Mouse (Mus musculus): Measurements from ENCODE around the gene Sstr4. TPM values are rescaled to one million over a fixed set of nuclear protein-coding genes. Genes with fewer than 3 reads are reported as not detected.

Sstr4 gene
- polyA plus RNA-seq, 1 experiment from 2014 or later, result 2.5 TPM

DNA sequence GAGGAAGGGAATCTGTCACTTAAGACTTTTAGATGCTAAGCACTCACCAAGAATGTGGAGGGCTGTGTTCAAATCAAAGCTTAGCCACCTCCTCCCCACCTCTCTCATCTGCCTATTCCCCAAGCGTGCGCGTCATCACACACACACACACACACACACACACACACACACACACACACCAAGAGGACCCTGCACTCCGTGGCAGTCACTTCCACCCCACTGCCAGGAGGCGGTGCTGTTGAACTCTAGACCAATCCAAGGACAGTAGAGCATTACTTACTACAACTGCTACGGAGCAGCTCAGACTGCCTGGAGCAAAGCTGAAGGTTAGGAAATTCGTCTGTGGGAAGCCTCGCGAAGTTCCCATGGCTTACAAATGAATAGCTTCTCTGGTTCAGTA, 14.0 kb downstream of the Sstr4 start:
- Histone ChIP-seq H3K36me3 (replicated peaks; ENCODE audit: control insufficient read depth, insufficient read depth, low read depth, low read length) (no peaks in the 10 kb centered on the region), H3K9me3 (replicated peaks; ENCODE audit: control insufficient read depth, low read length) (no peaks in the 10 kb centered on the region), H3K4me2 (ENCODE audit: low read depth, low read length) (no peak overlapping the region), H3K4me3 (ENCODE audit: low read depth, low read length) (no peak overlapping the region), H3K4me1 (ENCODE audit: control insufficient read depth, insufficient read depth, low read length) (peaks cover 7% of the 10 kb centered on the region; the same call in 1 of the 2 replicates), H3K27ac (replicated peaks; ENCODE audit: low read depth, low read length) (no peak overlapping the region), H3K27me3 (ENCODE audit: control insufficient read depth, insufficient read depth, low read length) (peaks cover 14% of the 10 kb centered on the region), H3K9ac (replicated peaks; ENCODE audit: low read length) (no peak overlapping the region)
- peak; percentile 80 for ATAC-seq (replicated peaks; ENCODE audit: insufficient number of reproducible peaks, low FRiP score, low TSS enrichment, low read depth)
- 18% methylated on average over 9 of the region's 9 CpGs for WGBS
- peak; percentile 75 for DNase-seq (ENCODE audit: low spot score)

DNA sequence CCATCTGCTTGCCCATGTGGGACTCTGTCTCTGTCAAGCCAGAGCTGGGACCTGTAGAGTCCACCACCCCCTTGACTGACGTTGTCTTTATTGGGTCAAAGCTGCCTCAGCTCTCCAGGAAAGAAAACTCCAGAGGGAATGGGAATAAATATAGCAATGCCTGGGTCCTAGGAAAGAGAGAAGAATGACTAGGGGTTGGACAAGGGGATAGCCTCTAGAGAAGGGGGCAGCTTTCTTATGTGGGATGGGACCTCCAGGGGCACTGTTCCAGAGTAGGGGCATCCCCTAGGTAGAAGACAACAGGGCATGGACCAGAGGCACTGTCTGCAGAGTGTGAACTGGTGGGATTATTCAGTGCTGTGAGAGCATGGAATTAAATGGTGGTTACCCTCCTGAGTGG, 14.7 kb downstream of the Sstr4 start:
- peaks cover 14% of the 10 kb centered on the region for H3K27me3 ChIP-seq (ENCODE audit: control insufficient read depth, insufficient read depth, low read length)
- no peak overlapping the region for H3K4me2 ChIP-seq (ENCODE audit: low read depth, low read length)
- no peak overlapping the region for H3K27ac ChIP-seq (replicated peaks; ENCODE audit: low read depth, low read length)
- H3K4me3 ChIP-seq (ENCODE audit: low read depth, low read length), result no peak overlapping the region
- no peaks in the 10 kb centered on the region for H3K36me3 ChIP-seq (replicated peaks; ENCODE audit: control insufficient read depth, insufficient read depth, low read depth, low read length)
- DNase-seq (ENCODE audit: low spot score), result no peak
- WGBS, result 95% methylated on average over 1 of the region's 1 CpGs
- no peak for ATAC-seq (replicated peaks; ENCODE audit: insufficient number of reproducible peaks, low FRiP score, low TSS enrichment, low read depth)
- H3K9ac ChIP-seq (replicated peaks; ENCODE audit: low read length), result no peak overlapping the region
- H3K4me1 ChIP-seq (ENCODE audit: control insufficient read depth, insufficient read depth, low read length), result peaks cover 7% of the 10 kb centered on the region; the same call in 1 of the 2 replicates
- H3K9me3 ChIP-seq (replicated peaks; ENCODE audit: control insufficient read depth, low read length), result no peaks in the 10 kb centered on the region

GRCm38 (mm10) chr2:148419151-148419550, 24.0 kb downstream of the Sstr4 start:
- Histone ChIP-seq H3K4me1 (ENCODE audit: control insufficient read depth, insufficient read depth, low read length) (no peaks in the 10 kb centered on the region), H3K4me2 (ENCODE audit: low read depth, low read length) (no peak overlapping the region), H3K9ac (replicated peaks; ENCODE audit: low read length) (no peak overlapping the region), H3K27me3 (ENCODE audit: control insufficient read depth, insufficient read depth, low read length) (no peaks in the 10 kb centered on the region), H3K9me3 (replicated peaks; ENCODE audit: control insufficient read depth, low read length) (no peaks in the 10 kb centered on the region), H3K4me3 (ENCODE audit: low read depth, low read length) (no peak overlapping the region), H3K36me3 (replicated peaks; ENCODE audit: control insufficient read depth, insufficient read depth, low read depth, low read length) (no peaks in the 10 kb centered on the region), H3K27ac (replicated peaks; ENCODE audit: low read depth, low read length) (no peak overlapping the region)
- no peak for ATAC-seq (replicated peaks; ENCODE audit: insufficient number of reproducible peaks, low FRiP score, low TSS enrichment, low read depth)
- 83% methylated on average over 3 of the region's 3 CpGs for WGBS
- no peak for DNase-seq (ENCODE audit: low spot score)

DNA sequence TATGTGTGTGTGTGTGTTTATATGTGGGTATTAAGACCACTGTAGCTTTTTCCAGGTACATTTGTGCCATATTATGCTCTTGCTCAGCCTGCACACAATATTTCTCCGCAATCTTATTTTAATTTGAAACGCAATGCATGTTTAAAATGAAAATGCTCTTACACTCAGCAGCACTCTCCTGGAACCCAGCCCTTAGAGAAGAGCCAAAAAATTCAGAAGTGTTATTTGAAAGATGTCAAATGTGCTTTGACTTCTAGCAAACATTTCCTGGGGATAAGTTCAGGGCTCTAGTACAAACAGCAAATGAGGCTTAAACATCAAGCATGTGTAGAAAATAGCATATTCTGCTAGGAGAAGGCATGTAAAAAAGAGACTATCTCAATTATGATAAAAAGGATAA, 24.6 kb downstream of the Sstr4 start:
- ATAC-seq (replicated peaks; ENCODE audit: insufficient number of reproducible peaks, low FRiP score, low TSS enrichment, low read depth) (no peak), DNase-seq (ENCODE audit: low spot score) (no peak)
- H3K9me3 ChIP-seq (replicated peaks; ENCODE audit: control insufficient read depth, low read length), result no peaks in the 10 kb centered on the region
- H3K36me3 ChIP-seq (replicated peaks; ENCODE audit: control insufficient read depth, insufficient read depth, low read depth, low read length), result no peaks in the 10 kb centered on the region
- WGBS, result 90% methylated on average over 2 of the region's 2 CpGs
- H3K4me2 ChIP-seq (ENCODE audit: low read depth, low read length), result no peak overlapping the region
- no peak overlapping the region for H3K9ac ChIP-seq (replicated peaks; ENCODE audit: low read length)
- H3K27ac ChIP-seq (replicated peaks; ENCODE audit: low read depth, low read length), result no peak overlapping the region
- H3K4me1 ChIP-seq (ENCODE audit: control insufficient read depth, insufficient read depth, low read length), result no peaks in the 10 kb centered on the region
- H3K27me3 ChIP-seq (ENCODE audit: control insufficient read depth, insufficient read depth, low read length), result no peaks in the 10 kb centered on the region
- no peak overlapping the region for H3K4me3 ChIP-seq (ENCODE audit: low read depth, low read length)

- ATAC-seq (replicated peaks; ENCODE audit: insufficient number of reproducible peaks, low FRiP score, low TSS enrichment, low read depth) (no peak), DNase-seq (ENCODE audit: low spot score) (no peak)
- no peaks in the 10 kb centered on the region for H3K36me3 ChIP-seq (replicated peaks; ENCODE audit: control insufficient read depth, insufficient read depth, low read depth, low read length)
- H3K27ac ChIP-seq (replicated peaks; ENCODE audit: low read depth, low read length), result no peak overlapping the region
- no peaks in the 10 kb centered on the region for H3K4me1 ChIP-seq (ENCODE audit: control insufficient read depth, insufficient read depth, low read length)
- H3K4me3 ChIP-seq (ENCODE audit: low read depth, low read length), result no peak overlapping the region
- no peaks in the 10 kb centered on the region for H3K27me3 ChIP-seq (ENCODE audit: control insufficient read depth, insufficient read depth, low read length)
- H3K9ac ChIP-seq (replicated peaks; ENCODE audit: low read length), result no peak overlapping the region
- no peaks in the 10 kb centered on the region for H3K9me3 ChIP-seq (replicated peaks; ENCODE audit: control insufficient read depth, low read length)
- WGBS, result 58% methylated on average over 1 of the region's 1 CpGs
- H3K4me2 ChIP-seq (ENCODE audit: low read depth, low read length), result no peak overlapping the region
These were observed 26.0 kb downstream of the Sstr4 start for GRCm38 (mm10) chr2:148421112-148421511.

- no peak overlapping the region for H3K4me2 ChIP-seq (ENCODE audit: low read depth, low read length)
- no peak for ATAC-seq (replicated peaks; ENCODE audit: insufficient number of reproducible peaks, low FRiP score, low TSS enrichment, low read depth)
- no peak overlapping the region for H3K27ac ChIP-seq (replicated peaks; ENCODE audit: low read depth, low read length)
- WGBS, result 51% methylated on average over 1 of the region's 1 CpGs
- no peaks in the 10 kb centered on the region for H3K36me3 ChIP-seq (replicated peaks; ENCODE audit: control insufficient read depth, insufficient read depth, low read depth, low read length)
- no peak for DNase-seq (ENCODE audit: low spot score)
- H3K27me3 ChIP-seq (ENCODE audit: control insufficient read depth, insufficient read depth, low read length), result no peaks in the 10 kb centered on the region
- no peaks in the 10 kb centered on the region for H3K4me1 ChIP-seq (ENCODE audit: control insufficient read depth, insufficient read depth, low read length)
- no peaks in the 10 kb centered on the region for H3K9me3 ChIP-seq (replicated peaks; ENCODE audit: control insufficient read depth, low read length)
- no peak overlapping the region for H3K4me3 ChIP-seq (ENCODE audit: low read depth, low read length)
- H3K9ac ChIP-seq (replicated peaks; ENCODE audit: low read length), result no peak overlapping the region
These were observed 26.6 kb downstream of the Sstr4 start for GRCm38 (mm10) chr2:148421706-148422105.

DNA sequence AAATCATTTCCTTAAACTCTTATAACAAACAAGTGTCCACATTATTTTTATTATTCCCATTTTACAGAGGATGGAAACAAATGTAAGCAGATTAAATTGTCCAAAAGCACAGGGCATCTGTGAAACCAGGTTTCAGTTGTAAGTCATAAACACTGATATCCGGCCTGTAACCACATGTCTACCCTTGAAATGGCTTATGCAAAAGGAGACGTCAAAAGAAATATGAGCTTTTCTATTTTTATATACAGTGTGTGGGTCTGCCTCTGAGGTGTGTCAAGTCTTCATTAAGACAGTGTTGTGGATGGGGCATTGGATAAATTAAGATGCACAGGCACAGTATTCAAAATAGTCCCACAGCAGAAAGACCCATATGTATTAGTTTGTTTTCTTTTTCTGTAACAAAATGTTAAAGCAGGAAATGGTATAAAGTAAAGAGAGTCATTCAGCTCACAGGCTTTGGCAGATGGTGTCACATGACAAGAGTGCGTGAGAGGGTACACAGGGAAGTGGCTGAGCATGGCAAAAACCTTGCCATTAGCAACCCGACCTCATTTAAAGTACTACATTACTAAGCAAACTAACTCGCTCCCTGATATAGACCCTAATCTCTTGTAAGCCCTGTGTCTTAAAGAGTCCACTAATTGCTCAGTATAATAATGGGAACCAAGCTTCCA, 30.7 kb downstream of the Sstr4 start:
- WGBS, result 72% methylated on average over 5 of the region's 5 CpGs
- H3K4me3 ChIP-seq (ENCODE audit: low read depth, low read length), result no peak overlapping the region
- H3K36me3 ChIP-seq (replicated peaks; ENCODE audit: control insufficient read depth, insufficient read depth, low read depth, low read length), result no peaks in the 10 kb centered on the region
- no peaks in the 10 kb centered on the region for H3K9me3 ChIP-seq (replicated peaks; ENCODE audit: control insufficient read depth, low read length)
- H3K9ac ChIP-seq (replicated peaks; ENCODE audit: low read length), result no peak overlapping the region
- H3K4me2 ChIP-seq (ENCODE audit: low read depth, low read length), result no peak overlapping the region
- H3K27me3 ChIP-seq (ENCODE audit: control insufficient read depth, insufficient read depth, low read length), result no peaks in the 10 kb centered on the region
- ATAC-seq (replicated peaks; ENCODE audit: insufficient number of reproducible peaks, low FRiP score, low TSS enrichment, low read depth) (no peak), DNase-seq (ENCODE audit: low spot score) (no peak)
- H3K4me1 ChIP-seq (ENCODE audit: control insufficient read depth, insufficient read depth, low read length), result no peaks in the 10 kb centered on the region
- no peak overlapping the region for H3K27ac ChIP-seq (replicated peaks; ENCODE audit: low read depth, low read length)

DNA sequence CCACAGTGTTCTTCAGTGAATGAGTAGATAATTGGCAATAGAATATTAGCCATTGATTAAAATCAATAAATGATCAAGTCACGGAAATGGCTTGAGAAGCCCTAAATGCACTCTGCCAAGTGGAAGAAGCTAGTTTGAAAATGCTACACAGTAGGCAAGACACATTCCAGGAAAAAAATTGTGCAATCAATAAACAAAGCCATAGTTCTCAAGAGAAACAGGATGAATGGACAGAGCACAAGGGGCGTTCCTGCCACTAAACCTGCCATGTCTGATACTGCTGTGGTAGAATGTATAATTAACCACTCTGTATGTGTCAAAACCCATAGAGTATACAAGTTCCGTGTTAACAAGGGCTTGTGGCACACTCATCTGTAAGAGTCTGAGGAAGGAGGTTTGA, 32.4 kb downstream of the Sstr4 start:
- no peak for ATAC-seq (replicated peaks; ENCODE audit: insufficient number of reproducible peaks, low FRiP score, low TSS enrichment, low read depth)
- Histone ChIP-seq H3K4me3 (ENCODE audit: low read depth, low read length) (no peak overlapping the region), H3K9ac (replicated peaks; ENCODE audit: low read length) (no peak overlapping the region), H3K4me2 (ENCODE audit: low read depth, low read length) (no peak overlapping the region), H3K9me3 (replicated peaks; ENCODE audit: control insufficient read depth, low read length) (no peaks in the 10 kb centered on the region), H3K27ac (replicated peaks; ENCODE audit: low read depth, low read length) (no peak overlapping the region), H3K27me3 (ENCODE audit: control insufficient read depth, insufficient read depth, low read length) (no peaks in the 10 kb centered on the region), H3K4me1 (ENCODE audit: control insufficient read depth, insufficient read depth, low read length) (no peaks in the 10 kb centered on the region), H3K36me3 (replicated peaks; ENCODE audit: control insufficient read depth, insufficient read depth, low read depth, low read length) (no peaks in the 10 kb centered on the region)
- no peak for DNase-seq (ENCODE audit: low spot score)
- 91% methylated on average over 3 of the region's 3 CpGs for WGBS
